Mouse (Mus musculus) MEL (cell line): ENCODE results near the gene Myof.

Experiments
- HCFC1 ChIP-seq: IDR thresholded peaks from 2 replicates; pipeline ENCODE4 v1.6.1; 2012; ENCODE audit warnings: low read depth, mild to moderate bottlenecking, inconsistent platforms, low read length, improper control_type of control experiment, moderate library complexity
- MXI1 ChIP-seq: IDR thresholded peaks from 2 replicates; pipeline ENCODE4 v1.6.1; 2011; ENCODE audit warnings: mild to moderate bottlenecking, low read depth, low read length, improper control_type of control experiment
- POLR2A ChIP-seq, 2 experiments: IDR thresholded peaks; 2 replicates each; pipeline ENCODE4 v1.6.1; 2011 to 2012; ENCODE audit warnings: low read length in 2 of 2, mild to moderate bottlenecking in 2 of 2, control low read depth in 1 of 2, improper control_type of control experiment in 1 of 2, low read depth in 1 of 2, moderate library complexity in 1 of 2; ENCODE audit not compliant: control insufficient read depth in 1 of 2, insufficient read depth in 1 of 2, poor library complexity in 1 of 2

DNA sequence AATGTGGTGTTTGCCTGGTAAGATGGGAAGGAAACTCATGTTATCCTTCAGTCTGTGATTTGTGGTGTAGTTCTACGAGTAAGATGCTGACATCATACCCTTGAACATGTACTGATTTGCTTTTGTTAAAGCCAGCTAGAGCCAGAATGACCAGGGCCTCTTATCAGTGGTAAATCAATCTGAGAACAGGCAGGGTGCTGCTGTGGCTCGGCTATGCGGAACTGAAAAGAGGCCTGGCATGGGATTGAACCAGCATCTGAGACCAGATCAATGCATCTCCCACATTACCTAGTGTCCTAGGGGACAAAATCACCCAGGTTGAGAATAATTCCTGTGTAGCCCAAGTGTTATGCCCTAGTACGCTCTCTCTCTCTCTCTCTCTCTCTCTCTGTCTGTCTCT, 40.6 kb downstream of the Myof start:
- no peak for TF ChIP-seq POLR2A (IDR thresholded peaks at IDR 0.05; ENCODE audit: control insufficient read depth in 1 of 2, insufficient read depth in 1 of 2, low read depth in 1 of 2, low read length in 2 of 2, poor library complexity in 1 of 2)
- TF ChIP-seq MXI1 = no peak
- no peak for TF ChIP-seq HCFC1
